Mouse (Mus musculus): ENCODE measurements around the gene Pmepa1.

- TF ChIP-seq CTCF (conservative IDR thresholded peaks at IDR 0.05; ENCODE audit: low read length) (no peak), POU5F1 (IDR thresholded peaks at IDR 0.05; ENCODE audit: borderline replicate concordance, low read length) (no peak), NANOG (IDR thresholded peaks at IDR 0.05; ENCODE audit: borderline replicate concordance, low read length) (no peak)
Observed at GRCm38 (mm10) chr2:173217763-173218258, 58.5 kb downstream of the Pmepa1 start.

Measured in E14TG2a.4 (cell line).